Mouse (Mus musculus): Measurements from ENCODE around the gene Ubxn6.
"Not testable (repeated sequence)": the region's sequence is repeated elsewhere in the genome, so short reads cannot be mapped to it uniquely, and the experiment has no call there.

Ubxn6 gene

DNA sequence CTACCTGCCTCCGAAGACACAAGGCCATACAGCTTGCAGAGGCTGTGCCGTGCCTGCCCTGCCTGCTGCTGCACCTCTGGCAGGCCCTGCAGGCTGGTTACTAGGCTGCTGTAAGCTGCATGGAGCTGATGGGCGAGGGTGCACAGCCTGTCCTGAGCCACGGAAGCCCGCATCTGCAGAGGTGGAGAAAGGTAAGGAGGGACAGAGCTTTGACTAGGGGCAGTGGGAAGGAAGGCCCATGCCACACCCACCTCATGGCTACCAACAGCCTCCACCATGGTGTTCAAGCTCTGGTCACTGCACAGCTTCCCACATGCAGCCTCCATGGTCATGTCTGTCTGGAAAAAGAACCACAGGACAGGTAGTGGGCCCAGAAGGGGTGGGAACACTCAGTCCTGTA lies 27.3 kb upstream of the Ubxn6 start:
- DNase-seq (ENCODE audit: low read depth, low spot score), result no peak

DNA sequence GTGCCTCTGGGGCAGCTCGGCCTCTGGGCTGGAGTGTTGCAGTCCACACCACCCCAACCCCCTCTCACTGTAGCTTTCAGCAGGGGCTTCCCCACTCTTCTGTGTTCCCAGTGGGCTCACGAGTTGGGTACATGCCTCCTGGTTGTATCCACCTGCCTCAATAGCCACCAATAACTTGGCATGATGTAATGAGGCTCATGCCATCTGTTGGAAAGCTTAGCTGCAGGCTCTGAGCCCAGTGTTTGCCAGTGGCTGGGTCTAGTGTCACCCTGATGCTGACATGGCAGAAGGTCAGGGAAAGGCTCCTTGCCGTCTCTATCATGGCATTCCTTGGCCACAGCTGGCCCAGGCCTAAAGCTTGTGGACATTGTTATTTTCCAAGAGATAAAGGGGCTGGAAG lies 26.0 kb upstream of the Ubxn6 start:
- DNase-seq (ENCODE audit: low read depth, low spot score), result no peak

DNA sequence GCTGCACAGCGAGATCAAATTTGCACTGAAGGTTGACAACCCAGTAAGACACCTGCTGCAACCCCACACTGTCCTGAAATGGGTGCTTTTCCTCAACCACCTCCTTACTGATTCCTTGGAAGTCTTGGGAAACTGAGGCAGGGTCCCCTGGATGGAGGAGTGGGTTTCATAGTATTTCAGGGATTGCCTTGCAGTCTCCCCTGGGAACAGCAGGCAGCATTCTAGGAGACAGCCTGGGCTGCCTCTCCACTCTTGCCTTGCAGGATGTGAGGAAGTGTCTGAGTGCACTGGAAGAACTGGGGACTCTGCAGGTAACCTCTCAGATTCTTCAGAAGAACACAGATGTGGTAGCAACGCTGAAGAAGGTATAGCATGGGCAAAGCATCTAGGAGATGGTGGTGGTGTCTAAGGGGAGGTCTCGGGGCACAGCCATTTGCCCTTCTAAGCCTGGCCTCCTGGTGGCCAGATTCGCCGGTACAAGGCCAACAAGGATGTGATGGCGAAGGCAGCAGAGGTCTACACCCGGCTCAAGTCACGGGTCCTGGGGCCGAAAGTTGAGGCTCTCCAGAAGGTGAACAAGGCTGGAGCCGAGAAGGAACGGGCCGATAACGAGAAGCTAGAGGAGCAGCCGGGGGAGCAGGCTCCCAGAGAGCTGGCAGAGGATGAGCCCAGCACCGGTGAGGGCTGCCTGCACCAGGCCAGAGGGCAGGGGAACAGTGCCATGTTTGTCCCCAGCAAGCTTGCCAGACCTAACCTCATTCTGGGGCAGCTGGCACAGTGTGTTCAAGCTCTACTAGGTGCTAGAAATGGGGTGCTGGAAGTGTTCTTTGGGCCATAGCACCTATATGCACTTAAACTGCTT lies 24.1 kb upstream of the Ubxn6 start:
- no peak for DNase-seq (ENCODE audit: low read depth, low spot score)

DNA sequence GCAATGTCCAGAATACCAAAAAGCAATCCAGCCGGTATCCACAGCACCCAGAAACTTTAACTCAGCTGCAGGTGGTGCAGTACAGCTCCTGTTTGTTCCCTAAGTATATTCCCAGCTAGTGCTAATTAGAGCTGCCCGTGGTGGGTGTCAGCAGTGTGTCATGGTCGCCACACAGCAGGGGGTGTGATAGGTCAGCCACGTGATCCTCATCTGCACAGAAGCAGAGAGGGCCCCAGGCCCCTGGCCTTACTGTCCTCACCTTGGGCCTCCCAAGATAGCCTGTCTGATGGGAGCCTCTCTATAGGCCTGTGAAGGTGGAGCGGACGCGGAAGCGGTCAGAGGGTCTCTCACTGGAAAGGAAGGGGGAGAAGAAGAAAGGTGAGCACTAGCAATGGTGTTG lies 23.4 kb upstream of the Ubxn6 start:
- DNase-seq (ENCODE audit: low read depth, low spot score), result no peak

DNA sequence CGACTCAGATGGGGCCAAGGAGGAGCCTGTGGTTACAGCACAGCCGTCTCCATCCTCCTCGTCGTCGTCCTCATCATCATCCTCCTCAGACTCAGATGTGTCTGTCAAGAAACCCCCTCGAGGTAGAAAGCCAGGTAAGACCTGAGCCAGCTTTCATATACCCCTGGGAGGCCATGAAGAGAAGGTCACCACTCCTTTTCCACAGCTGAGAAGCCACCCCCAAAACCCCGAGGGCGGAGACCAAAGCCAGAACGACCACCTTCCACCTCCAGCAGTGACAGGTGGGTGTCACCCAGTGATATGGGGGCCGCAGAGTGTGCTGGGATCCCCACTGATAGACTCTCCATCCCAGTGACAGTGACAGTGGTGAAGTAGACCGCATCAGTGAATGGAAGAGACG lies 22.1 kb upstream of the Ubxn6 start:
- no peak for DNase-seq (ENCODE audit: low read depth, low spot score)

DNA sequence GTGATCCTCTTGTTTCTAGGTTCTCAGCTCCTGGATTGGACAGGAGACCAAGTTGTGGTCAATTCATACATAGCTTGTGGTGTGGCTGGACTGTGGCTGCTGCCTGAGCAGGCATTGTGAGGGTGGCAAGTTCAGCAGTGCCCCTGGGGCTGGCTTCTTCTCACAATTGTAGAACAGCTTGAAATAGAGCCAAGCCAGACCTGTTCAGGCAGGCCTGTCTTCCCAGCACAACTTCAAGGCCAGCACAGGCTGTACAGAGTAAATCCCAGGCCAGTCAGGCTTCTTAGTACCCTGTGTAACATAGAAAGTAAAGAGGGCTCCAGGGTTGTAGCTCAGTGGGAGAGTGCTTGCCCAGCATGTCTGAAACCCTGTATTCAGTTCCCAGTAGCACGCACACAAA lies 18.0 kb upstream of the Ubxn6 start:
- DNase-seq (ENCODE audit: low read depth, low spot score), result no peak

DNA sequence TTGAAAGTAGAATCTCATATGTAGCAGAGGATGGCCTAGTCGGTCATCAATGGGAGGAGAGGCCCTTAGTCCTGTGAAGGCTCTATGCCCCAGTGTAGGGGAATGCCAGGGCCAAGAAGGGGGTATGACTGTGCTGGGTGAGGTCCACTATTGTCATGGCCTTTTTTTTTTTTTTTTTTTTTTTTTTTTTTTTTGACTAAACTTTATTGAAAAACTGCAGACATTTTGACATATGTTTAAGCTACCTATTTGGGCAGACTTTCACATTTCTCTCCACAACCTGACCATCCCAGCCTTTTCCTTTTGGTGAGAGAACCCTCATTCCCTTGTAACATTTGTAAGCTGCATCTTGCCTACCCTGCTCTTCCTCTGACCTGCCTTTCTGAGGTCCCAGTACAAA lies 17.5 kb upstream of the Ubxn6 start:
- no peak for DNase-seq (ENCODE audit: low read depth, low spot score)

DNA sequence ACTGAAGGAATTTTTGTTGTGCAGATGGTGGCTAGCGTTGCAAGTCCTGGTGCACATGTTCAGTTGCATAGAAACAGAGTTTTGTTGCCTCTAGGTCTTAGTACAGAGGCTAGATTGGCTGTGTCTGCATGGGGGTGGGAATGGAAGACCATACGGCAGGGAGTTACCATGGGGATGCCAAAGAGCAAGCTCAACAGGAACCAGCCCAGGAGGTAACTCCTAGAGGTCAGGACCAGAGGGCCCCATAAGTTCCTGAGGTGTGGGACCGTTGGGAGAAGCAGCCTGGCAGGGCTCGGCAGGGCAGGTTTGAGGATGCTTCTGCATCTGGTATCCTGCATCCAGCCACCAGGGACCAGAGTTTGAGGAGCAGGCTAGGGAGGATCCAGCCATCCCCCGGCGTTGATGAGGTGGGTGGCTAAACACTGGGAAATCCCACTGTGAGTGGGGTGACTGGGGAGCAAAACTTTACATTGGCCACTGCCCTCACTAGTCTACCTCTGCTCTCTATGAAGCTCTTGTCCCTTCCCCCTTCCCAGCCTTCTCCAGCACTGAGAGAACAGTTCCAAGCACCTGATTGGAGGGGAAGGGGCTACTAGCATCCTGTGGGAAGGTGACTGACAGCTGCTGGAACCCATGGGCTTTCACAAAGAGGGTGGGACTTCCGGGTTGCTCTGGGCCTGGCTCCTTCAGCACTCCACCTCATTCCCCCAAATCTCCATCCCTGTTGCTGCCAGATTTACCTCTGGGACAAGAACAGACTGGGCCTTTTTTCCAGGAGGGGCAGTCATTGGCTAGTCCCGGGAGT lies 6.2 kb upstream of the Ubxn6 start:
- peak; percentile 88 for DNase-seq (ENCODE audit: low read depth, low spot score)

DNA sequence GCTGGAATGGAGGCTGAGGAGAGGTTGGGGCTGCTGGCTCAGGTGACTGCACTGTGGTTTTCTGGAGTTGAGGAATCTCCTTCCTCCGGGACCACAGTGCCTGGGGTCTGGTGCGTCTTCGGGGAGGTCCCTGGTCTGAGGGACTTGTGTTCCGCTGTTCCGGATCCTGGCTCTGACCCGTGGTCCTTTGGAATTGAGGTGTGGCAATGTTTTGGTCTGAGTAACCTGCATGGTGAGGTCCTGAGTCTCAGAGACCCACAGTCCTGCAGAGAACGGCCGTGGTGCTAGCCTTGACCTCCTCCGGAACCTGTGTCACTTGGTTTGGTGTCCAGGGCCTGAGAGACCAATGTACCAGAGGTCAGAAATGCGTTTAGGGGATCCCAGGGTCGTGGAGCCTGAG lies 5.1 kb upstream of the Ubxn6 start:
- no peak for DNase-seq (ENCODE audit: low read depth, low spot score)

DNA sequence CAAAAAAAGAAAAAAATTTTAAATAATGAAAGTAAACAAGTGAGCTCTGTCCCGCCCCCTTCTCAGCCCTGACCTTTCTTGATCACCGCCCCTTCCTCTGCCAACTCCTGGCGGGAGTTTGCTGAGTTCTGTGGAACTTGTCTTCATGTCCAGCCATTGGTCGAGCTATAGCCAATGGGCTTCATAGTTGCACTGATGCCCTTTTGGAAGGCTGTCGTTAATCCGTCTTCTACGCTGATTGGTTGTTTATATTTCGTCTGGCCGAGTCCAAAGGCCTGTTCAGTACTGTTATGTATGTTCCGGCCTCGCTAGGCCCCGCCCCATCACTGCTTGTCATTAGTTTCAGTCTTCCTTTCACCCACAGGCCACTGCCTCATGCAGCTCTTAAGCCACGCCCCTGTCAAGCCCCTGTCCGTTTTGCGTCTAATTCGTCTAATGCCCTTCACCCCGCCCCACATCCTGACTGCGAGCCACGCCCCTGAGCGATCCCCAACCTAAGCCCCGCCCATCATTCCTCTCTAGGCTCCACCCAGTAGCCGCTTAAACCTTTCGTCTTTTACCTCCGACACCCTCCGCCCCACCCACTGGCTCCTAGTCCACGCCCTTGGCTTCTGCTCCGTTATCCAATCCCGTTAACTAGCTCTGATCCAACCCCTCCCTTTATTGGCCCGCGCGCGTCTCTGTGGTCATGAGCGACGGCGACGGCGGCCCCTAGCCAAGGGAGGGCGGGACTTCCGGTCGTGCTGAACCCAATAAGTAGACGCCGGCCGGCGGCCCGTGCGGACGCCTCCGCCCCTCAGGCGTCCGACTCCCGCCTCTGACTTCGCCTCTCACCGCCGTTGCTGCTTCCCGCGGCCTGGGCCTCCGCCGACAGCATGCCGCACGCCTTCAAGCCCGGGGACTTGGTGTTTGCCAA lies 4.3 kb upstream of the Ubxn6 start, which contains the start of gene Hdgfl2:
TSS of gene Hdgfl2 (plus strand) at position 755 of the 916 bp plus-strand sequence.
- peak; percentile 100 for DNase-seq (ENCODE audit: low read depth, low spot score)

DNA sequence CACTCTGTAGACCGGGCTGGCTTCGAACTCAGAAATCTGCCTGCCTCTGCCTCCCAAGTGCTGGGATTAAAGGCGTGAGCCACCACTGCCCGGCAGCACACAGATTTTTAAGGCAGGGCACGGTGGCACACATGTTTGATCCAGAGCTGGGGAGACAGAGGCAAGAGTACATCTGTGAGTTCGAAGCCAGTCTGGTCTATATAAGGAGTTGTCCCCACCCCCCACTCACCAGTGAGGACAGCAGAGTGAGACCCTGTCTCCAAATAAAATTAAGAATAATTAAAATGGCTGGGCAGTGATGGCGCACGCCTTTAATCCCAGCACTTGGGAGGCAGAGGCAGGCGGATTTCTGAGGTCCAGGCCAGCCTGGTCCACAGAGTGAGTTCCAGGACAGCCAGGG lies 3.5 kb upstream of the Ubxn6 start:
- DNase-seq (ENCODE audit: low read depth, low spot score), result not testable (repeated sequence)

DNA sequence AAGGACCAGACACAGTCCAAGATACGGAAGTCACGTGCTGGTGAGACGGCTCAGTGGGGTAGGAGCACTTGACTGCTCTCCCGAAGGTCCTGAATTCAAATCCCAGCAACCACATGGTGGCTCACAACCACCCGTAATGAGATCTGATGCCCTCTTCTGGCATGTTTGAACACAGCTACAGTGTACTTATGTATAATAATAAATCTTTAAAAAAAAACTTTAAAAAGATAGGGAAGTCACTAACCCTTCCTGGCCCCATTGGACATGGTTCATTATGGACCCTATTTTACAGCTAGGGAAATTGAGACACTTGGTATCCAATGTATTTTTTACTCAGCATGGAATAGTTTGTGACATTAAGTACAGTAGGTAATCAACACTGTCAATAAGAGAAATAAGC lies 2.7 kb upstream of the Ubxn6 start:
- no peak for DNase-seq (ENCODE audit: low read depth, low spot score)

DNA sequence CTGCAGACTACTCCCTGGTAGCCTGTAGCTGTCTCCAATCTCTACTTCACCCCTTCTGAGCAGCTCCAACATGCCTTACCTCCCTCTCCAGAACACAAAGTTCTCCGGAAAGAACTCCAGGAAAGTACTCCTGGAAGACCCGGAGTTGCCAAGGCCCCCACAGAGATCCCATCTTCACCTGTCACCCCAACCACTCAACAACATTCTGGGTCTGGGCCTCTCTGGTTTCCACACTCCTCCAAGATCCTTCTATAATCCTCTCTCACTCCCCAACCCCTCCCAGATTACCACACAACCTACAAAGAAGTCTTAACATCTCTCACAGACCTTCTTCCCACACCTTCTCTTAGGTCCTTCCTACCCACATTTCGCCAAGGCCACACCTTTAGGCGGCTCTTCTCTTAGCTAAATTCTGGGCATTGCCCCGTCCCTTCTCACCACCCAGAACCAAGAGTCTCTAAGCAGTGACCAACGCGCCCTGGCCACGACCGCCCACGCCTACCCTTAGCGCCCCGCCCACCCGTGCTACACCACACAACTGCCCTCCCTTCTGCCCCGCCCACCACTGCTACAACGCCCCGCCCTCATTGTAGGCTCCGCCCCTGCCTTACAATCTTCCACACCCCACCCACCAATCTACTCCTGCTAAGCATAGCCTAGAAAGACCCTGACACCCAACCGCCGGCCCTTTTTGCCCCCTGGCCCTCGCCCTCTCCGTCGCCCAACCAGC lies 566 bp downstream of the Ubxn6 start:
- DNase-seq (ENCODE audit: low read depth, low spot score), result peak; percentile 78

DNA sequence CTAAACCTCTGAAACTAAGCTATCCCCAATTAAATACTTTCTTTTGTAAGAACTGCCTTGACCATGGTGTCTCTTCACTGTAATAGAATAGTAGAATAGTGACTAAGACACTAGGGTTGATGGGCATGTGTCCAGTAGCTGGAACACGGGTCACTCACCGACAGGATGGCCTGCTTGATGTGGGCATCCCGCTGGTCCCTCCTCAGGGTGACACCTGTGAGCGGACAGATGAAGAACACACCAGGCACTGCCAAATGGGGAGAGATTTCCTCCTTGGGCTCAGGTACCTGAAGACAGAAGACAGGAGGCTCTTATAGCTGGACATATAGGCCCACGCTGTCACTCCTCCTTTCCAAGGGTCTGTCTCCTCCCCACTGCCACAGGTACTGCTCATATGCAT lies 2.6 kb downstream of the Ubxn6 start:
- no peak for DNase-seq (ENCODE audit: low read depth, low spot score)

DNA sequence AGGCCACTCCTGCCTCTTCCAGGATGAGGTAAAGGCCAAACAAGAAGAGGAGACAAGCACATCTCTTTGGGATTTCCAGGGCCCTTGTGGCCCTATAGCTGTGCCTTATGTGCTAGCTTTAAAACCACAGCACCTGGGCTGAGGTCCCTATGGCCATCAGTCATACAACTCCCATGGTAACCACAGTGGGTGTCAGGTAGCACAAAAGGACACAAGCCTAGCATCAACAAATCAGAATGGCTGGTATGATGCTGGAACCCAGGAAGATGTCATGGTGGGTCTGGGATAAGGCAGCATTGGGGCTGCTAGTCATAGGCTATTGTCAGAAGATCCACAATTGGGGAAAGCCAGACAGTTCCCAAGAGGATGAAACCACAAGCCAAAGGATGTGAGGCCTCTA lies 3.7 kb downstream of the Ubxn6 start:
- DNase-seq (ENCODE audit: low read depth, low spot score), result no peak

DNA sequence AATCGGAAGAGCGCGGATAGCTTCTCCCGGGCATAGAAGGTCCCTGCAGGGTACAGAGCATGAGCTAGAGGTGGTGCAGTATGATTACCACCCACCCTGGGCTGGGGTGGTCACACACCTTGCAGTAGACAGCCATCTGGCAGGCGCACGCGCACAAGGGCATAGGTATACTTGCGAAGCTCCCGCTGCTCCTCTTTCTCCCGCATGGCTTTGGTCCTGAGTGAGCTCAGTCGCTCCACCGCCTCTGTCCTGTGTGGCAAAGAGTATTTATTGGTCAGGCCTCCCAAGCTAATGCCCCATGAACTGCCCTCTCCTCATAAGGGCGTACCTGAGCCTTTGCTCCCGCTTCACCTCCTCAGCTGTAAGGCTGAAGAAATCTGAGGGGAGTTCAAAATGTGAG lies 5.8 kb downstream of the Ubxn6 start:
- DNase-seq (ENCODE audit: low read depth, low spot score), result no peak

DNA sequence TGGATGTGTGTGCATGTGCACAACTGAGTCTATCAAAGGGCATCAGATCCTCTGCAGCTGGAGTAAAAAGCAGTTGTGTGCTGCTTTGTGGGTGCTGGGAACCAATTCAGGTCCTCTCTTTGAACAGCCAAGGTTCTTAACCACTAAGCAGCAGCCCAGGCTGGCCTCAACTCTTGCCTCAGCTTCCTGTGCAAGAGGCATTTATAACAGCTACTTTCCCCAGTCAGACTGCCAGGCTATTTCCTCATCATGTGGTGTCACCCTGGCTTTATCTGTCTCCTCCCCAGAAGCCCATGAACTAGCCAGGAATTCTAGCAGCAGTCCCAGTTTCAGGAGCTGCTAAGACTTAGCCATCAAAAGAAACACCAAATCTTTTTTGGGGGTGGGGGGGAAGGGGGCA lies 8.4 kb downstream of the Ubxn6 start:
- DNase-seq (ENCODE audit: low read depth, low spot score), result no peak

DNA sequence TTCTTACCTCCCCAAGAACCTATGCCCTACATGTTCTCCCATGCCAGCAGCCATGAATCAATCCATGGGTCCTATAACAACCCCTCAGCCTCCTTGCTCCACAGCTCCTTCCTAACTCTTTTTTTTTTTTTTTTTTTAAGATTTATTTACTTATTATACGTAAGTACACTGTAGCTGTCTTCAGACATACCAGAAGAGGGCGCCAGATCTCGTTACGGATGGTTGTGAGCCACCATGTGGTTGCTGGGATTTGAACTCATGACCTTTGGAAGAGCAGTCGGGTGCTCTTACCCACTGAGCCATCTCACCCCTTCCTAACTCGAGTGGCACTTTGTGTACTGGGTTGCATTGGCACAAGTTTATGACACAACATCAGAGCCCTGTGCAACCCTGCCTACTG lies 9.1 kb downstream of the Ubxn6 start:
- DNase-seq (ENCODE audit: low read depth, low spot score), result not testable (repeated sequence)

DNA sequence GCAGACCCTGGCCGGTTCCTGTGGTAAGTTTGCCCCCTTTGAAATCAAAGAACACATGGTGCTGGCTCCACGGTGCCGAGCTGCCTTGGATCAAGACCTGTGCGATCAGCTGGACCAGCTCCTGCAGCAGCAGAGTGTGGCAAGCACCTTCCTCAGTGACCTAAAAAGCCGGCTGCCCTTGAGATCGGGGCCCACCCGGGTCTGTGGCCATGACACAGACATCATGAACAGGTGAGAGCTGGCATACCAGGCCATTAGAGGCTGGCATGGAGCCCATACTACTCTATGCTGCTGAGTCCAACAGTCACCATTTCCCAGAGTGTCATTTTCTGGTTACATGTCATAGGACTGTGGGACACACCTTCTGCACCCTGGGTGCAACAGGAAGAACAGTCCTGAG lies 12.7 kb downstream of the Ubxn6 start:
- DNase-seq (ENCODE audit: low read depth, low spot score), result no peak

DNA sequence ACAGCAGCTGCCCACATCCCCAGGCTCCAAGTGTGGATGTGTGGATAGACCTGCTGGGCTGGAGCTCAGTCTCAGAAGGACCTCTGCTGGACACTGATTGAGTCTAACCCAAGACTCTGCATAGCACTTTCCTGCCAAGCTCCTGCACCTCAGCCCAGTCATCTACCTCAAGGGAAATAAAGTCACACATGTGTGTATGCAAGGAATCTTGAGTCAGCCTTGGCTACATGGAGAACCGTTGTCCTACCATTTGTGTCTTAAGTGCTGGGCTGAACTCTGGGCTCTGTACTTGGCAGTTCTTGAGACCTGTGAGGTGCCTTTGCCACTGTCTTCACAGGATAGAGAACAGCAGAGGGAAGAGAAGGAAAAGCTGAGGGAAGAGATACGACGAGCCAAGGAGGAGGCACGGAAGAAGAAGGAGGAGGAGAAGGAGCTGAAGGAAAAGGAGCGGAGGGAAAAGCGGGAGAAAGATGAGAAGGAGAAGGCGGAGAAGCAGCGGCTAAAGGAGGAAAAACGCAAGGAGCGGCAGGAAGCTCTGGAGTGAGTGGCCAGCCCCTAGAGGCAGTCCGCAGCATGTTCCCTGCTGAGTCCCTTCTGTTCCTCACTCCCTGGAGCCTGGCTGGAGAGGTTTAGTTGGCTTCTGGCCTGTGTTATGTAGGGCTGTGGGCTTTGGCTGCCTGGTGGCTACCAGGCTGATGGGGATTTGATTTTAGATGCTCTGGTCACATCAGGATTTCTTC lies 17.3 kb downstream of the Ubxn6 start:
- no peak for DNase-seq (ENCODE audit: low read depth, low spot score)

All from forelimb bud, embryonic 11.5 days (tissue).